Mouse (Mus musculus) liver, postnatal 0 days (tissue): ENCODE measurements around the gene Hist2h3c1. TPM values are rescaled to one million over a fixed set of nuclear protein-coding genes. Genes with fewer than 3 reads are reported as not detected.
"Not testable (repeated sequence)": the region's sequence is repeated elsewhere in the genome, so short reads cannot be mapped to it uniquely, and the experiment has no call there.

Source experiments
- ATAC-seq: fragments of 200-750 bp; cut with Nextera tagmentation; 2 replicates; pipeline ENCODE4 v1.8.0; 2017; ENCODE audit warnings: mild to moderate bottlenecking, moderate library complexity
- DNase-seq: peaks from one replicate; pipeline ENCODE4 v3.0.0-alpha.2; 2016
- H3K27ac ChIP-seq: fragments of 300-500 bp; sonication (generic); 2 replicates; pipeline ENCODE4 v1.5.1; 2014; ENCODE audit warnings: antibody characterized with exemption, moderate library complexity, mild to moderate bottlenecking, low read depth
- H3K27me3 ChIP-seq: fragments of 300-500 bp; sonication (generic); 2 replicates; pipeline ENCODE4 v1.6.1; 2014; ENCODE audit warnings: low read length, control low read depth, mixed read lengths; ENCODE audit not compliant: insufficient read depth
- H3K36me3 ChIP-seq: fragments of 300-500 bp; sonication (generic); replicated peaks from 2 replicates; pipeline ENCODE4 v1.6.1; 2014; ENCODE audit warnings: mild to moderate bottlenecking, control low read depth, low read length, moderate library complexity, mixed read lengths; ENCODE audit not compliant: insufficient read depth
- H3K4me1 ChIP-seq: fragments of 300-500 bp; sonication (generic); 2 replicates; pipeline ENCODE4 v1.6.1; 2014; ENCODE audit warnings: antibody characterized with exemption, mild to moderate bottlenecking, control low read depth; ENCODE audit not compliant: insufficient read depth
- H3K4me2 ChIP-seq: fragments of 300-500 bp; sonication (generic); 2 replicates; pipeline ENCODE4 v1.6.1; 2014; ENCODE audit warnings: low read depth, mild to moderate bottlenecking, low read length, moderate library complexity, mixed read lengths
- H3K4me3 ChIP-seq: fragments of 300-500 bp; sonication (generic); 2 replicates; pipeline ENCODE4 v1.5.1; 2014; ENCODE audit warnings: low read depth, low read length
- H3K9ac ChIP-seq: fragments of 300-500 bp; sonication (generic); replicated peaks from 2 replicates; pipeline ENCODE4 v1.6.1; 2014; ENCODE audit warnings: mild to moderate bottlenecking, moderate library complexity
- H3K9me3 ChIP-seq: fragments of 300-500 bp; sonication (generic); 2 replicates; pipeline ENCODE4 v1.6.1; 2016; ENCODE audit warnings: mild to moderate bottlenecking, control low read depth, low read length, mixed read lengths
- CTCF ChIP-seq: sonication (generic); IDR thresholded peaks from 2 replicates; pipeline ENCODE4 v1.5.1; 2016; ENCODE audit warnings: antibody characterized with exemption, low read depth
- EP300 ChIP-seq: IDR thresholded peaks from 2 replicates; pipeline ENCODE4 v1.6.1; 2016; ENCODE audit warnings: antibody characterized with exemption, low read depth, mild to moderate bottlenecking
- WGBS: fragments of 180-500 bp; shearing (Covaris S2); extraction: QIAGEN DNeasy Blood & Tissue Kit; methylation state at CpG from one replicate; pipeline ENCODE4 v1.1.7; 2014; ENCODE audit not compliant: insufficient replicate concordance; 5-methylcytosine and 5-hydroxymethylcytosine counted together
- polyA plus RNA-seq: library from polyadenylated mRNA; unstranded; fragments of >200 nt; fragmentation: Nextera tagmentation; extraction: Ambion mirVana; gene quantifications from 2 replicates; pipeline ENCODE4 v1.2.1, GENCODE M21; 2015

Gene Hist2h3c1
- polyA plus RNA-seq, 1 experiment from 2014 or later, result 1.5 TPM

DNA sequence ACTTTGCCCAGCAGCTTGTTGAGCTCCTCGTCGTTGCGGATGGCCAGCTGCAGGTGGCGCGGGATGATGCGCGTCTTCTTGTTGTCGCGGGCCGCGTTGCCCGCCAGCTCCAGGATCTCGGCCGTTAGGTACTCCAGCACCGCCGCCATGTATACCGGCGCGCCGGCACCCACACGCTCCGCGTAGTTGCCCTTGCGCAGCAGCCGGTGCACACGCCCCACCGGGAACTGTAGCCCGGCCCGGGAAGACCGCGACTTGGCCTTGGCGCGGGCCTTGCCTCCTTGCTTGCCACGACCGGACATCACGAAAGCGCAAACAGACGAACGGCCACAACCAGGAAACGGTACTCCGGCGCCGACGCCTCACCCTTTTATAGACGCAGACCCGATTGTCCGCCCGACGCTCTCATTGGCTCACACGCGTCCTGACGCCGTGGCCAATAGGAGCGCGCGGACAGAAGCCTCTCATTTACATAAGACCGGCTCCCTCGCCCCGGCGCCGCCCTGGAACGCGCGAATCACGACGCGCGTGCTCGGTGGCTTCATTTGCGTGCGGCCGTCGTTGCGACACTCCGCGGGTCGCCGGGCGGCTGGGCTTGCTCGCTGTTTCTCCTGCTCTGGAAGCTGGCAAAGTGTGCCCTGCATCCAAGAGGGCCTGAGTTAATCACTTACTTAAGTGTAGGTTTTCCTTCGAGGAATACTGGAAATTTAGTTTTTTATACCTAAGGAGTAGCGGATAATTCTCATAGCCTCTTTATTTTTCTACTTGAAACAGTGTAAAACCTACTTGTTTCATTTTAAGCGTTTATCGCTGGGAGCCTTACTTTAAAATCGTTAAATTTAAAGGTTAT lies 6.3 kb upstream of the Hist2h3c1 start, which contains the start of gene Hist2h2aa2:
Hist2h2aa2 (minus strand) TSS at position 328 of the 850 bp plus-strand sequence.
- H3K27ac ChIP-seq, result peak within 1 kb of the TSS; percentile 92
- peaks cover 37% of the 10 kb centered on the region for H3K4me1 ChIP-seq
- H3K27me3 ChIP-seq, H3K36me3 ChIP-seq, H3K9me3 ChIP-seq: not testable (repeated sequence)
- H3K9ac ChIP-seq, result peak within 1 kb of the TSS; percentile 66
- DNase-seq (peak; percentile 81), ATAC-seq (peak; percentile 71)
- peak within 1 kb of the TSS; percentile 64 for H3K4me2 ChIP-seq
- peak; percentile 27; the same call in 1 of the 2 replicates for TF ChIP-seq EP300
- WGBS, result 10% methylated on average over 9 of the region's 85 CpGs
- peak within 1 kb of the TSS; percentile 34 for H3K4me3 ChIP-seq

DNA sequence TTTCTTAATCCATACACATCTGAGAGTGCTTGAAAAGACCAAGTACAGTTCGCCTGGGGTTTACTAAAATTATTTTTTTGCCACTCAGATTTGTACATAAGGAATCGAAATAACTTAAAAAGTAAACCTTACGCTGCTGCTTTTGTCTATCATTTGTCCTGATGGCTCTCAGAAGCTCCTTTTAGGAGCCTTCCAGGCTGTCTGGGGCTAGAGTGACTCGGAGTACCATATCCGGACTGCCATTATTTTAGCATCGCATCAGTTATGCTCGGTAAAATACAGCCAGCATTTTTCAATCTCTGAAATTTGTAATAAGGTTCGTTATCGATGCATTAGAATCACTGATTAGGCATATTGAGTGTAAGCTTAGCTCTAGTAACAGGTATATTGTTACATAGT lies 5.7 kb upstream of the Hist2h3c1 start:
- H3K9ac ChIP-seq, result peak overlapping the region; percentile 66
- no peaks in the 10 kb centered on the region for H3K9me3 ChIP-seq
- peak overlapping the region; percentile 34; the same call in 1 of the 2 replicates for H3K4me3 ChIP-seq
- H3K27ac ChIP-seq, result peak overlapping the region; percentile 92
- peak overlapping the region; percentile 64 for H3K4me2 ChIP-seq
- WGBS, result 80% methylated on average over 9 of the region's 9 CpGs
- DNase-seq (no peak), ATAC-seq (no peak)
- H3K4me1 ChIP-seq, result peaks cover 37% of the 10 kb centered on the region
- no peaks in the 10 kb centered on the region for H3K27me3 ChIP-seq
- H3K36me3 ChIP-seq, result no peaks in the 10 kb centered on the region
- TF ChIP-seq CTCF, result no peak
- no peak for TF ChIP-seq EP300

DNA sequence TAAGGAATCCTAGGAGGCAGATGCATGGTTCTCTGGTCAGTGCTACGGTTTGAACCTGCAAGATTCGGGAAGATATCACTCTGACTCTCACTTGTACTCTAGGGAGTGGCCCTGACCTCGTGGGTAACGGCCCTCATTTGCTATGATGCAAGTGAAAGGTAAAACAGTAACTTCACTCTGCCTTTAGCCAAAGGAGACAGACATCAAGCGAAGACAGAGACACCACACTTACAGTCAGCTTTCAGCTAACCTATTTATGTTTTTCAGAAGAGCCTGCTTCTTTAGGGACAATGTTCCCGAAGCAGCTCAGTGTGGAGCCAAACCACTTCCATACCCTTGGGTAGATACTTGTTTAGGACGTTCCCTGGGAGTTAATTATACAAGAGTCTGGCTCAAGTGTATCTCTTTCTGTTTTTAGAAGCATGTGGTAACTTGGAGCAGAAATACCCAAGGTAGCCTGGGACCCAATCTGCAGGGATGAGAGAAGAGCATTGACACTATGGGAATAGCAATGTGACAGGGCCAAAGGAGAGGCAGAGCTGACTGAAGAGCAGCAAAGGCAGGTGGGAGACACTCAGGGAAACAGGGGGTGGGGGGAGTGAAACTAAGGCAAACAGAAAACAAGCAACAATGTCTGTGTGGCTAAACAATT lies 2.4 kb upstream of the Hist2h3c1 start:
- H3K27ac ChIP-seq, result peak overlapping the region; percentile 95
- H3K4me1 ChIP-seq, result peaks cover 30% of the 10 kb centered on the region
- DNase-seq, result peak; percentile 48
- TF ChIP-seq EP300, result no peak
- TF ChIP-seq CTCF, result no peak
- no peaks in the 10 kb centered on the region for H3K27me3 ChIP-seq
- 52% methylated on average over 7 of the region's 7 CpGs for WGBS
- H3K4me3 ChIP-seq, result peak overlapping the region; percentile 46
- no peaks in the 10 kb centered on the region for H3K9me3 ChIP-seq
- H3K4me2 ChIP-seq, result peak overlapping the region; percentile 66
- peak overlapping the region; percentile 67 for H3K9ac ChIP-seq
- H3K36me3 ChIP-seq, result no peaks in the 10 kb centered on the region
- no peak for ATAC-seq

DNA sequence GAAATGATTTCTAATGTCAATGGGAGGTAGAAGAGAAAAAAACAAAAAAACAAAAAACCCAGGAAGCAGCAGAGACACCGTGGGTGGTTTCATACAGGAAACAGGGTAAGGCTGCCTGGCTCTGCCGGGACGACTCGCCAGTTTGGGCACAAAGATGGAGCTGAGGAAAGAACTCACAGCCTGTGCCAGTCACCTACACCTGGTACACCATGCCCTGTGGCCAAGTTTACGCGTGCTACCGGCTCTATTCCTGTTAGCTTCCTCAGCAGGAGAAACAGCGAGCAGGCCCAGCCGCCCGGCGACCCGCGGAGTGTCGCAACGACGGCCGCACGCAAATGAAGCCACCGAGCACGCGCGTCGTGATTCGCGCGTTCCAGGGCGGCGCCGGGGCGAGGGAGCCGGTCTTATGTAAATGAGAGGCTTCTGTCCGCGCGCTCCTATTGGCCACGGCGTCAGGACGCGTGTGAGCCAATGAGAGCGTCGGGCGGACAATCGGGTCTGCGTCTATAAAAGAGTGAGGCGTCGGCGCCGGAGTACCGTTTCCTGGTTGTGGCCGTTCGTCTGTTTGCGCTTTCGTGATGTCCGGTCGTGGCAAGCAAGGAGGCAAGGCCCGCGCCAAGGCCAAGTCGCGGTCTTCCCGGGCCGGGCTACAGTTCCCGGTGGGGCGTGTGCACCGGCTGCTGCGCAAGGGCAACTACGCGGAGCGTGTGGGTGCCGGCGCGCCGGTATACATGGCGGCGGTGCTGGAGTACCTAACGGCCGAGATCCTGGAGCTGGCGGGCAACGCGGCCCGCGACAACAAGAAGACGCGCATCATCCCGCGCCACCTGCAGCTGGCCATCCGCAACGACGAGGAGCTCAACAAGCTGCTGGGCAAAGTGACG lies 1.2 kb upstream of the Hist2h3c1 start, which contains the start of gene Hist2h2aa1:
Hist2h2aa1 (plus strand) TSS at position 495 of the 884 bp plus-strand sequence.
- not testable (repeated sequence) for H3K36me3 ChIP-seq, H3K27me3 ChIP-seq, H3K9me3 ChIP-seq
- peak within 1 kb of the TSS; percentile 67 for H3K9ac ChIP-seq
- WGBS, result under 1% methylated on average over 24 of the region's 88 CpGs
- ATAC-seq (peak; percentile 74), DNase-seq (peak; percentile 86)
- H3K4me2 ChIP-seq, result peak within 1 kb of the TSS; percentile 66
- peaks cover 37% of the 10 kb centered on the region for H3K4me1 ChIP-seq
- H3K4me3 ChIP-seq, result peak within 1 kb of the TSS; percentile 46
- peak within 1 kb of the TSS; percentile 95 for H3K27ac ChIP-seq

DNA sequence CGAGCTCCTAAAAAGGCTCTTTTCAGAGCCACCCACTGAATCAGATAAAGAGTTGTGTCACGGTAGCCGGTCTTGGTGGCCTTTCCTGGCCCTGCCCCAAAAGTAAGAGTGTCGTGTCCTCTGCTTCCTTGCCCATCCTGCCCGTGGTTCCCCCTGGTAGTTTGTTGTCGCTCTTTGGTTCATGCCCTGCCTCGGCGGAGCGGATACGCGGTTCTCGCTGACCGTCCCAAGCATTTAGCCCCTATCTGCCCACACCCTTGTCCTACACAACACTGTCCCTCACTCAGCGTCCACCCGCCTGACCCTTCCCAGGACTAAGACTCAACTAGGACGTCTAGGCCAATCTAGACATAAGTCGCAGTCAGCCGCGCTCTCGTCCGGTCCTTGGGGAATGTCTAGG lies 467 bp upstream of the Hist2h3c1 start:
- WGBS, result 0% methylated on average over 9 of the region's 21 CpGs
- H3K9me3 ChIP-seq, DNase-seq, ATAC-seq, H3K36me3 ChIP-seq, H3K4me2 ChIP-seq, H3K27me3 ChIP-seq: not testable (repeated sequence)
- peak overlapping the region; percentile 61; the same call in 1 of the 2 replicates for H3K9ac ChIP-seq
- H3K27ac ChIP-seq, result peak overlapping the region; percentile 88
- peak overlapping the region; percentile 36 for H3K4me3 ChIP-seq
- H3K4me1 ChIP-seq, result peaks cover 39% of the 10 kb centered on the region
